8 mouse cellular contexts compared by ENCODE assay signal in genomic region chr17:27642491-27643062, GRCm38 (mm10). TPM values are rescaled to one million over a fixed set of nuclear protein-coding genes. Genes with fewer than 3 reads are reported as not detected.
DNase-seq lines count a peak whose midpoint lies in the region; ATAC-seq and TF ChIP-seq lines count a peak whose summit lies in the region.

No protein-coding gene starts in this region.

- TF ChIP-seq CTCF in brain, embryonic 14.5 days (IDR thresholded peaks at IDR 0.05; ENCODE audit: borderline replicate concordance, extremely low read depth, insufficient read depth, insufficient read length): no peak

- H3K27me3 ChIP-seq in forebrain, embryonic 11.5 days (ENCODE audit: control insufficient read depth, insufficient read depth, low read length): no peaks in the 10 kb centered on the region
- no peaks in the 10 kb centered on the region for H3K27me3 ChIP-seq in intestine, embryonic 15.5 days (replicated peaks)
- H3K27me3 ChIP-seq in limb, embryonic 13.5 days: no peaks in the 10 kb centered on the region

- WGBS in forebrain, embryonic 11.5 days: 52% methylated on average over 12 of the region's 12 CpGs
- 12% methylated on average over 12 of the region's 12 CpGs for WGBS in intestine, embryonic 15.5 days
- 6% methylated on average over 12 of the region's 12 CpGs for WGBS in limb, embryonic 13.5 days

- no peak overlapping the region for H3K4me2 ChIP-seq in forebrain, embryonic 11.5 days (ENCODE audit: low read depth, low read length, severe bottlenecking)
- H3K4me2 ChIP-seq in intestine, embryonic 15.5 days (replicated peaks): peak overlapping the region; percentile 22
- peak overlapping the region; percentile 16; the same call in 1 of the 2 replicates for H3K4me2 ChIP-seq in limb, embryonic 13.5 days (replicated peaks)

- TF ChIP-seq POLR2A in brain, embryonic 14.5 days (IDR thresholded peaks at IDR 0.05; ENCODE audit: borderline replicate concordance, extremely low read depth, insufficient read depth, insufficient read length, poor library complexity, severe bottlenecking): no peak

- H3K9me3 ChIP-seq in forebrain, embryonic 11.5 days (ENCODE audit: control insufficient read depth, low read length): no peaks in the 10 kb centered on the region
- no peaks in the 10 kb centered on the region for H3K9me3 ChIP-seq in intestine, embryonic 15.5 days
- no peaks in the 10 kb centered on the region for H3K9me3 ChIP-seq in limb, embryonic 13.5 days

- H3K9ac ChIP-seq in forebrain, embryonic 11.5 days (ENCODE audit: low read length): no peak overlapping the region
- H3K9ac ChIP-seq in intestine, embryonic 15.5 days: peak overlapping the region; percentile 17; the same call in 1 of the 2 replicates
- peak overlapping the region; percentile 40; the same call in 1 of the 2 replicates for H3K9ac ChIP-seq in limb, embryonic 13.5 days

- ATAC-seq in forebrain, embryonic 11.5 days (replicated peaks; ENCODE audit: low FRiP score): peak; percentile 27; the same call in 1 of the 2 replicates
- ATAC-seq in intestine, embryonic 15.5 days: peak; percentile 62
- ATAC-seq in limb, embryonic 13.5 days (ENCODE audit: low FRiP score, low read depth): no peak

- H3K4me3 ChIP-seq in forebrain, embryonic 11.5 days (ENCODE audit: low read depth, low read length): no peak overlapping the region
- no peak overlapping the region for H3K4me3 ChIP-seq in intestine, embryonic 15.5 days (replicated peaks)
- H3K4me3 ChIP-seq in limb, embryonic 13.5 days: no peak overlapping the region

- no peaks in the 10 kb centered on the region for H3K4me1 ChIP-seq in forebrain, embryonic 11.5 days (replicated peaks; ENCODE audit: control insufficient read depth, insufficient read depth, low read length)
- H3K4me1 ChIP-seq in intestine, embryonic 15.5 days (replicated peaks): peaks cover 10% of the 10 kb centered on the region
- H3K4me1 ChIP-seq in limb, embryonic 13.5 days: peaks cover 9% of the 10 kb centered on the region

- intact Hi-C loops in heart, postnatal 25 days (cut with DNase I): loop anchor here (10.0 kb wide), 1 partner anchor 202 kb away; no protein-coding TSS in a partner anchor

- no peaks in the 10 kb centered on the region for H3K36me3 ChIP-seq in forebrain, embryonic 11.5 days (ENCODE audit: control insufficient read depth, insufficient read depth, low read length)
- H3K36me3 ChIP-seq in intestine, embryonic 15.5 days: no peaks in the 10 kb centered on the region
- no peaks in the 10 kb centered on the region for H3K36me3 ChIP-seq in limb, embryonic 13.5 days

- H3K27ac ChIP-seq in forebrain, embryonic 11.5 days (ENCODE audit: low read depth, low read length): no peak overlapping the region
- peak overlapping the region; percentile 54 for H3K27ac ChIP-seq in intestine, embryonic 15.5 days
- H3K27ac ChIP-seq in limb, embryonic 13.5 days: peak overlapping the region; percentile 28; the same call in 1 of the 2 replicates

- DNase-seq in heart, adult 11 months: peak; percentile 95
- DNase-seq in heart, postnatal 25 days (ENCODE audit: low spot score): no peak
- peak; percentile 93 for DNase-seq in brain, embryonic 14.5 days (ENCODE audit: low read depth)
- DNase-seq in forebrain, embryonic 11.5 days (ENCODE audit: low spot score): no peak
- DNase-seq in right cerebral cortex, postnatal 10 days (ENCODE audit: low spot score in 2 of 2): peak; percentile 91 to 94
- no peak for DNase-seq in spleen, postnatal 36 days (ENCODE audit: low spot score in 2 of 2)

RNA-seq across cellular contexts. Expression of gene Rps10, which starts 6.1 kb away (rescaled TPM):
- total RNA-seq in heart, postnatal 25 days (2021): 100 to 1,000 TPM; 476 to 516 TPM
- polyA plus RNA-seq in brain, embryonic 14.5 days (2012; rRNA removed): 1,098 and 1,286 TPM in 2 replicates
- 803 and 835 TPM in 2 replicates for polyA plus RNA-seq in forebrain, embryonic 11.5 days (2014; fragmentation: Nextera tagmentation; extraction: Ambion mirVana)
- 973 and 1,022 TPM in 2 replicates for polyA plus RNA-seq in intestine, embryonic 15.5 days (2015; fragmentation: Nextera tagmentation; extraction: Ambion mirVana)
- polyA plus RNA-seq in limb, embryonic 13.5 days (2015; fragmentation: Nextera tagmentation; extraction: Ambion mirVana): 906 and 924 TPM in 2 replicates

RNA-seq across cellular contexts. Expression of gene RPS10-NUDT3, which starts 7.6 kb away (rescaled TPM):
- under 1 TPM in 1 of 2 experiments, not detected in 1; 0.94 TPM for total RNA-seq in heart, postnatal 25 days (2021)
- not detected in 2 replicates for polyA plus RNA-seq in brain, embryonic 14.5 days (2012; rRNA removed)
- not detected in 2 replicates for polyA plus RNA-seq in forebrain, embryonic 11.5 days (2014; fragmentation: Nextera tagmentation; extraction: Ambion mirVana)
- not detected in 2 replicates for polyA plus RNA-seq in intestine, embryonic 15.5 days (2015; fragmentation: Nextera tagmentation; extraction: Ambion mirVana)
- polyA plus RNA-seq in limb, embryonic 13.5 days (2015; fragmentation: Nextera tagmentation; extraction: Ambion mirVana): not detected in 2 replicates

RNA-seq across cellular contexts. Expression of gene Pacsin1, which starts 12.7 kb away (rescaled TPM):
- total RNA-seq in heart, postnatal 25 days (2021): under 1 TPM; 0.25 to 0.62 TPM
- 19.0 and 27.8 TPM in 2 replicates for polyA plus RNA-seq in brain, embryonic 14.5 days (2012; rRNA removed)
- 4.7 and 5.3 TPM in 2 replicates for polyA plus RNA-seq in forebrain, embryonic 11.5 days (2014; fragmentation: Nextera tagmentation; extraction: Ambion mirVana)
- 2.6 and 2.7 TPM in 2 replicates for polyA plus RNA-seq in intestine, embryonic 15.5 days (2015; fragmentation: Nextera tagmentation; extraction: Ambion mirVana)
- polyA plus RNA-seq in limb, embryonic 13.5 days (2015; fragmentation: Nextera tagmentation; extraction: Ambion mirVana): 5.0 and 6.2 TPM in 2 replicates

RNA-seq across cellular contexts. Expression of gene Nudt3, which starts 19.3 kb away (rescaled TPM):
- 100 to 1,000 TPM; 343 TPM for total RNA-seq in heart, postnatal 25 days (2021)
- 263 and 287 TPM in 2 replicates for polyA plus RNA-seq in brain, embryonic 14.5 days (2012; rRNA removed)
- 50.5 and 56.8 TPM in 2 replicates for polyA plus RNA-seq in forebrain, embryonic 11.5 days (2014; fragmentation: Nextera tagmentation; extraction: Ambion mirVana)
- 71.2 and 71.7 TPM in 2 replicates for polyA plus RNA-seq in intestine, embryonic 15.5 days (2015; fragmentation: Nextera tagmentation; extraction: Ambion mirVana)
- 99.5 and 102 TPM in 2 replicates for polyA plus RNA-seq in limb, embryonic 13.5 days (2015; fragmentation: Nextera tagmentation; extraction: Ambion mirVana)

Comparison
In these comparisons a context has a peak if more than half of its experiments do, and no peak if none do; other contexts are left out.
1. DNase-seq: peak in heart, adult 11 months (single experiment), brain, embryonic 14.5 days (single experiment) and right cerebral cortex, postnatal 10 days (2 of 2); none in heart, postnatal 25 days (single experiment), forebrain, embryonic 11.5 days (single experiment) and spleen, postnatal 36 days (0 of 2).